In genomic region chr10:18340930-18341329, GRCm38 (mm10) we compare ENCODE assay signal across 26 mouse cellular contexts. TPM values are rescaled to one million over a fixed set of nuclear protein-coding genes. Genes with fewer than 3 reads are reported as not detected.
DNase-seq lines count a peak whose midpoint lies in the region; ATAC-seq lines count a peak whose summit lies in the region.
"Had no signal": no experiment of that assay in that cellular context is flagged by ENCODE, and none has a peak within 500 bp of the region (broad histone marks: within the 10 kb centered on the region; RNA-seq: fewer than 3 reads in every experiment).

No protein-coding gene starts in this region.

- H3K4me1 ChIP-seq in hindbrain, embryonic 11.5 days (replicated peaks; ENCODE audit: control insufficient read depth, insufficient read depth, low read length): no peaks in the 10 kb centered on the region; the same call in 1 of the 2 replicates
- H3K4me1 ChIP-seq in hindbrain, embryonic 14.5 days (replicated peaks; ENCODE audit: control insufficient read depth, insufficient read depth, low read length): no peaks in the 10 kb centered on the region
- peaks cover 34% of the 10 kb centered on the region for H3K4me1 ChIP-seq in midbrain, embryonic 10.5 days
- H3K4me1 ChIP-seq in midbrain, embryonic 14.5 days (ENCODE audit: control insufficient read depth, insufficient read depth, low read length): no peaks in the 10 kb centered on the region
- 0 out of 2 replicates have a peak, but pooled peaks cover 4% of the 10 kb centered on the region for H3K4me1 ChIP-seq in embryonic facial prominence, embryonic 13.5 days
- H3K4me1 ChIP-seq: embryonic facial prominence, embryonic 15.5 days; liver, embryonic 15.5 days had no signal

- H3K4me2 ChIP-seq in hindbrain, embryonic 11.5 days (replicated peaks; ENCODE audit: low read depth, low read length): no peak overlapping the region
- H3K4me2 ChIP-seq in hindbrain, embryonic 14.5 days (replicated peaks): no peak overlapping the region
- H3K4me2 ChIP-seq in midbrain, embryonic 14.5 days (ENCODE audit: low read length): no peak overlapping the region
- no peak overlapping the region for H3K4me2 ChIP-seq in embryonic facial prominence, embryonic 13.5 days
- H3K4me2 ChIP-seq: liver, embryonic 15.5 days; lung, embryonic 14.5 days had no signal

- WGBS in hindbrain, embryonic 11.5 days: 64% methylated on average over 1 of the region's 1 CpGs
- WGBS in hindbrain, embryonic 14.5 days: 89% methylated on average over 1 of the region's 1 CpGs
- WGBS in midbrain, embryonic 10.5 days: 100% methylated on average over 1 of the region's 1 CpGs
- WGBS in midbrain, embryonic 14.5 days: 94% methylated on average over 1 of the region's 1 CpGs
- WGBS in embryonic facial prominence, embryonic 13.5 days: 81% methylated on average over 1 of the region's 1 CpGs

- H3K27ac ChIP-seq in hindbrain, embryonic 11.5 days (ENCODE audit: low read depth, low read length): no peak overlapping the region
- no peak overlapping the region for H3K27ac ChIP-seq in hindbrain, embryonic 14.5 days
- H3K27ac ChIP-seq in midbrain, embryonic 10.5 days (replicated peaks): 0 out of 2 replicates have a peak overlapping the region, but pooled peaks have one; percentile 4
- no peak overlapping the region for H3K27ac ChIP-seq in midbrain, embryonic 14.5 days (replicated peaks; ENCODE audit: low read depth, low read length)
- H3K27ac ChIP-seq in embryonic facial prominence, embryonic 13.5 days: 0 out of 2 replicates have a peak overlapping the region, but pooled peaks have one; percentile 11
- H3K27ac ChIP-seq: hindbrain, embryonic 12.5 days; layer of hippocampus, adult 2 months; left cerebral cortex, adult 2 months; liver, embryonic 15.5 days had no signal

- H3K9ac ChIP-seq in hindbrain, embryonic 11.5 days (ENCODE audit: low read depth, low read length): no peak overlapping the region
- no peak overlapping the region for H3K9ac ChIP-seq in hindbrain, embryonic 14.5 days
- H3K9ac ChIP-seq in midbrain, embryonic 14.5 days (replicated peaks; ENCODE audit: low read length): no peak overlapping the region
- H3K9ac ChIP-seq in embryonic facial prominence, embryonic 13.5 days: no peak overlapping the region
- H3K9ac ChIP-seq: embryonic facial prominence, embryonic 15.5 days; hindbrain, embryonic 12.5 days; limb, embryonic 12.5 days; liver, embryonic 15.5 days; lung, embryonic 14.5 days had no signal

- H3K36me3 ChIP-seq in hindbrain, embryonic 11.5 days (ENCODE audit: control insufficient read depth, insufficient read depth, low read length): no peaks in the 10 kb centered on the region
- H3K36me3 ChIP-seq in hindbrain, embryonic 14.5 days (replicated peaks; ENCODE audit: control insufficient read depth, insufficient read depth): no peaks in the 10 kb centered on the region
- H3K36me3 ChIP-seq in midbrain, embryonic 10.5 days: peaks cover 13% of the 10 kb centered on the region; the same call in 1 of the 2 replicates
- H3K36me3 ChIP-seq in midbrain, embryonic 14.5 days (ENCODE audit: control insufficient read depth, insufficient read depth, low read length): no peaks in the 10 kb centered on the region
- no peaks in the 10 kb centered on the region for H3K36me3 ChIP-seq in embryonic facial prominence, embryonic 13.5 days
- H3K36me3 ChIP-seq: embryonic facial prominence, embryonic 15.5 days; G1E; hindbrain, embryonic 12.5 days; limb, embryonic 12.5 days; liver, embryonic 15.5 days had no signal

- H3K27me3 ChIP-seq in hindbrain, embryonic 11.5 days (ENCODE audit: control insufficient read depth, insufficient read depth, low read length): no peaks in the 10 kb centered on the region
- no peaks in the 10 kb centered on the region for H3K27me3 ChIP-seq in hindbrain, embryonic 14.5 days (ENCODE audit: control insufficient read depth, insufficient read depth, low read length)
- H3K27me3 ChIP-seq in midbrain, embryonic 10.5 days (ENCODE audit: low read depth, poor library complexity, severe bottlenecking): no peaks in the 10 kb centered on the region; the same call in 1 of the 2 replicates
- H3K27me3 ChIP-seq in midbrain, embryonic 14.5 days (ENCODE audit: control insufficient read depth, insufficient read depth, low read length): no peaks in the 10 kb centered on the region
- no peaks in the 10 kb centered on the region for H3K27me3 ChIP-seq in embryonic facial prominence, embryonic 13.5 days
- H3K27me3 ChIP-seq: embryonic facial prominence, embryonic 15.5 days; hindbrain, embryonic 12.5 days; limb, embryonic 12.5 days; liver, embryonic 15.5 days had no signal

- ATAC-seq in hindbrain, embryonic 11.5 days (ENCODE audit: low FRiP score): peak; percentile 57; the same call in 1 of the 2 replicates
- no peak for ATAC-seq in hindbrain, embryonic 14.5 days (ENCODE audit: low FRiP score)
- no peak for ATAC-seq in midbrain, embryonic 14.5 days (ENCODE audit: low FRiP score, low TSS enrichment)
- no peak for ATAC-seq in embryonic facial prominence, embryonic 13.5 days (ENCODE audit: insufficient number of reproducible peaks, insufficient read depth, low FRiP score, low TSS enrichment, low read depth)

- DNase-seq in embryo, embryonic 10 days (ENCODE audit: low spot score): peak; percentile 25
- DNase-seq in embryo, embryonic 10.5 days (ENCODE audit: low spot score): no peak
- DNase-seq in hindbrain, embryonic 11.5 days (ENCODE audit: low spot score): no peak
- no peak for DNase-seq in hindbrain, embryonic 14.5 days (ENCODE audit: low spot score)
- DNase-seq in midbrain, embryonic 10.5 days (ENCODE audit: low spot score): no peak
- no peak for DNase-seq in midbrain, embryonic 14.5 days
- DNase-seq: adrenal gland, adult 8-10 months; cerebellum, adult 2 months; cerebellum, postnatal 14 days; gastrocnemius, postnatal 10 days; heart, postnatal 14 days; kidney, adult 18-20 months; kidney, postnatal 36 days; lung, embryonic 14.5 days; lung, postnatal 14 days; right cerebral cortex, adult 18-20 months; spleen, adult 18-20 months; thymus, postnatal 14 days had no signal

- H3K4me3 ChIP-seq in hindbrain, embryonic 11.5 days (ENCODE audit: low read depth, low read length): no peak overlapping the region
- H3K4me3 ChIP-seq in hindbrain, embryonic 14.5 days (replicated peaks; ENCODE audit: low read length): no peak overlapping the region
- H3K4me3 ChIP-seq in midbrain, embryonic 10.5 days: no peak overlapping the region
- H3K4me3 ChIP-seq in midbrain, embryonic 14.5 days (replicated peaks; ENCODE audit: low read depth, low read length): no peak overlapping the region
- H3K4me3 ChIP-seq in embryonic facial prominence, embryonic 13.5 days: no peak overlapping the region
- H3K4me3 ChIP-seq: embryonic facial prominence, embryonic 15.5 days; hindbrain, embryonic 12.5 days; layer of hippocampus, adult 2 months; left cerebral cortex, adult 2 months; limb, embryonic 12.5 days; liver, embryonic 15.5 days had no signal

- no peaks in the 10 kb centered on the region for H3K9me3 ChIP-seq in hindbrain, embryonic 11.5 days (ENCODE audit: control insufficient read depth, low read length)
- no peaks in the 10 kb centered on the region for H3K9me3 ChIP-seq in hindbrain, embryonic 14.5 days (ENCODE audit: control insufficient read depth, low read length)
- H3K9me3 ChIP-seq in midbrain, embryonic 10.5 days (replicated peaks): no peaks in the 10 kb centered on the region
- H3K9me3 ChIP-seq in midbrain, embryonic 14.5 days (ENCODE audit: control insufficient read depth, low read length): no peaks in the 10 kb centered on the region
- no peaks in the 10 kb centered on the region for H3K9me3 ChIP-seq in embryonic facial prominence, embryonic 13.5 days
- H3K9me3 ChIP-seq: embryonic facial prominence, embryonic 15.5 days; G1E; hindbrain, embryonic 12.5 days; limb, embryonic 12.5 days; liver, embryonic 15.5 days had no signal

RNA-seq across cellular contexts. Expression of gene Nhsl1, which starts 22.1 kb away (rescaled TPM):
- 22.2 and 23.4 TPM in 2 replicates for polyA plus RNA-seq in hindbrain, embryonic 11.5 days (2014; fragmentation: Nextera tagmentation; extraction: Ambion mirVana)
- polyA plus RNA-seq in hindbrain, embryonic 14.5 days (2014; fragmentation: Nextera tagmentation; extraction: Ambion mirVana): 17.7 and 17.8 TPM in 2 replicates
- 10.5 and 11.5 TPM in 2 replicates for polyA plus RNA-seq in midbrain, embryonic 10.5 days (2016; fragmentation: Nextera tagmentation; extraction: Ambion mirVana)
- polyA plus RNA-seq in midbrain, embryonic 14.5 days (2014; fragmentation: Nextera tagmentation; extraction: Ambion mirVana): 13.9 and 16.9 TPM in 2 replicates
- 8.1 and 8.2 TPM in 2 replicates for polyA plus RNA-seq in embryonic facial prominence, embryonic 13.5 days (2015; fragmentation: Nextera tagmentation; extraction: Ambion mirVana)
- polyA plus RNA-seq: G1E had no signal

Comparison
In these comparisons a context has a peak if more than half of its experiments do, and no peak if none do; other contexts are left out.
1. H3K27ac ChIP-seq: peak in midbrain, embryonic 10.5 days (single experiment) and embryonic facial prominence, embryonic 13.5 days (single experiment); none in hindbrain, embryonic 11.5 days (single experiment), hindbrain, embryonic 14.5 days (single experiment) and midbrain, embryonic 14.5 days (single experiment).